Mouse (Mus musculus) stomach, embryonic 14.5 days (tissue): Measurements from ENCODE around the gene Syt1. TPM values are rescaled to one million over a fixed set of nuclear protein-coding genes. Genes with fewer than 3 reads are reported as not detected.

ENCODE experiments used
- ATAC-seq: fragments of 200-750 bp; cut with Nextera tagmentation; 2 replicates; pipeline ENCODE4 v1.8.0; 2017; ENCODE audit warnings: low read depth, moderate TSS enrichment; ENCODE audit not compliant: insufficient number of reproducible peaks, insufficient read depth, low FRiP score
- H3K27ac ChIP-seq: fragments of 300-500 bp; sonication (generic); 2 replicates; pipeline ENCODE4 v1.5.1; 2014; ENCODE audit warnings: mild to moderate bottlenecking, low read length, moderate library complexity, mixed read lengths
- H3K27me3 ChIP-seq: fragments of 300-500 bp; sonication (generic); 2 replicates; pipeline ENCODE4 v1.6.1; 2014; ENCODE audit warnings: low read length, control low read depth, mixed read lengths; ENCODE audit not compliant: control insufficient read depth, insufficient read depth
- H3K36me3 ChIP-seq: fragments of 300-500 bp; sonication (generic); 2 replicates; pipeline ENCODE4 v1.6.1; 2014; ENCODE audit warnings: mild to moderate bottlenecking, control low read depth, low read length, moderate library complexity, mixed read lengths; ENCODE audit not compliant: control insufficient read depth, insufficient read depth
- H3K4me1 ChIP-seq: fragments of 300-500 bp; sonication (generic); 2 replicates; pipeline ENCODE4 v1.6.1; 2014; ENCODE audit warnings: low read length, control low read depth, mixed read lengths; ENCODE audit not compliant: control insufficient read depth, insufficient read depth
- H3K4me2 ChIP-seq: fragments of 300-500 bp; sonication (generic); replicated peaks from 2 replicates; pipeline ENCODE4 v1.6.1; 2014; ENCODE audit warnings: low read depth, low read length, control low read depth
- H3K4me3 ChIP-seq: fragments of 300-500 bp; sonication (generic); 2 replicates; pipeline ENCODE4 v1.5.1; 2014; ENCODE audit warnings: low read depth, low read length, control low read depth
- H3K9ac ChIP-seq: fragments of 300-500 bp; sonication (generic); replicated peaks from 2 replicates; pipeline ENCODE4 v1.6.1; 2014; ENCODE audit warnings: low read depth, mild to moderate bottlenecking, control low read depth, low read length, moderate library complexity, mixed read lengths
- H3K9me3 ChIP-seq: fragments of 300-500 bp; sonication (generic); 2 replicates; pipeline ENCODE4 v1.6.1; 2016; ENCODE audit warnings: low read depth, low read length, control low read depth; ENCODE audit not compliant: control insufficient read depth
- WGBS: fragments of 180-500 bp; shearing (Covaris S2); extraction: QIAGEN DNeasy Blood & Tissue Kit; methylation state at CpG from one replicate; pipeline ENCODE4 v1.1.7; 2014; 5-methylcytosine and 5-hydroxymethylcytosine counted together
- polyA plus RNA-seq: library from polyadenylated mRNA; unstranded; fragments of >200 nt; fragmentation: Nextera tagmentation; extraction: Ambion mirVana; gene quantifications from 2 replicates; pipeline ENCODE4 v1.2.1, GENCODE M21; 2014

Gene Syt1
- polyA plus RNA-seq, 1 experiment from 2014 or later: 12.7 TPM

DNA sequence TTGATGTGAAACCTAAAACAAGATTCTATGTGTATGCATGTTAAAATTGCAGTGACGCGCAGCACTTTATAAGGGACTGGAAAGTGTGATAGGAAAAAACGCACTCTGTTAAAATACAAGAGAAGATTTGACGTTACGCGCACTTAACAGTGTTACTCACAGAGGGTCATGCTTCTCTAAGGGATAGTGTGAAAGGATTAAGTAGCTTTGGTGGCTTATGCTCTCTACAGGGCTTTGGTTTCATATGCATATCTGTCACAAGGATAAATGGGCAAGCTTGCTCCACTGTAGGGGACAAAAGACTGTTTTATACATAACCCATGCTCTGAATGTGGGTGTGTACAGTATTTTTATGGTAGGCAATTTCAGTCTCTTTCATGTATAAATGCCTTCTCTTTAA lies 178.5 kb downstream of the Syt1 start:
- Histone ChIP-seq H3K4me2 (no peak overlapping the region), H3K4me1 (no peaks in the 10 kb centered on the region), H3K4me3 (no peak overlapping the region), H3K9me3 (no peaks in the 10 kb centered on the region), H3K27ac (no peak overlapping the region), H3K36me3 (no peaks in the 10 kb centered on the region), H3K9ac (no peak overlapping the region), H3K27me3 (no peaks in the 10 kb centered on the region)
- 81% methylated on average over 6 of the region's 6 CpGs for WGBS
- no peak for ATAC-seq

DNA sequence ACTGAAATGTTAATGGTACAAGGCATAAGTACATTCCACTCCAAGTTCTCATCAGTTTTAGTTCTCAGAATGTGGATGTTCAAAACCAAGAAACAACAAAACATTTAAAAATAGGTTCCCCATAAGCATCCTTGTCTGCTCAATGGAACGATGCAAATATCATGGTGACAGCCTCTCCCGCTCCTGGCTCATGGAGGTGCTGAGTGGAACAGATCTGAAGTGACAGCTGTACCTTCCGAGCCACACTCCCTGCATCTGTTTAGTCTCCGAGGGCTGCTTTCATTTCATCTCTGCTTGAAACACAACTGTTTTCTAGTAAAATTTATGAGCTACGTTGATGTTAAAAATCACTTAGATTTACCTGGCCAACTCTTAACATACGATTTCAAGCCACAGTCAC lies 179.0 kb downstream of the Syt1 start:
- Histone ChIP-seq H3K4me2 (no peak overlapping the region), H3K4me3 (no peak overlapping the region), H3K36me3 (no peaks in the 10 kb centered on the region), H3K9ac (no peak overlapping the region), H3K4me1 (no peaks in the 10 kb centered on the region), H3K9me3 (no peaks in the 10 kb centered on the region), H3K27me3 (no peaks in the 10 kb centered on the region), H3K27ac (no peak overlapping the region)
- 82% methylated on average over 6 of the region's 6 CpGs for WGBS
- no peak for ATAC-seq

DNA sequence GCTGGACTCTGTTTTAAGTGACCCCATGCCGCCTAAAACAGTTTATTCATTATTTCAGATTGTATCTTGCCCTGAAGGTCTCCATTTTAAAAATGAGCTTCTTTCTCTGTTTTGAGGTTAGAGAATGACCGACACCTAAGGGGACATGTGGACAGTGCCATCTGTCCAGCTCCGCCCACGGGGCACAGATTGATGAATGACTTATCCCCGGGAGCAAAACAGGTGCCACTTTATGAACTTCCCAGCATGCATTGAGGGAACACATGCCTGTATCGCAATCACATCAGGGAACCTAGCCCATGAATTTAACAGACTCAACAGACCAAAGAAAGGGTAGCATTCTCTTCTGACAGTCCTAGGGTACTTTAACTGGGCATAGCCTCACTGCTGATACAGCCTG lies 188.5 kb downstream of the Syt1 start:
- Histone ChIP-seq H3K36me3 (no peaks in the 10 kb centered on the region), H3K4me2 (no peak overlapping the region), H3K27ac (no peak overlapping the region), H3K4me3 (no peak overlapping the region), H3K4me1 (no peaks in the 10 kb centered on the region), H3K9me3 (no peaks in the 10 kb centered on the region), H3K9ac (no peak overlapping the region), H3K27me3 (no peaks in the 10 kb centered on the region)
- WGBS: 85% methylated on average over 6 of the region's 6 CpGs
- ATAC-seq: no peak

DNA sequence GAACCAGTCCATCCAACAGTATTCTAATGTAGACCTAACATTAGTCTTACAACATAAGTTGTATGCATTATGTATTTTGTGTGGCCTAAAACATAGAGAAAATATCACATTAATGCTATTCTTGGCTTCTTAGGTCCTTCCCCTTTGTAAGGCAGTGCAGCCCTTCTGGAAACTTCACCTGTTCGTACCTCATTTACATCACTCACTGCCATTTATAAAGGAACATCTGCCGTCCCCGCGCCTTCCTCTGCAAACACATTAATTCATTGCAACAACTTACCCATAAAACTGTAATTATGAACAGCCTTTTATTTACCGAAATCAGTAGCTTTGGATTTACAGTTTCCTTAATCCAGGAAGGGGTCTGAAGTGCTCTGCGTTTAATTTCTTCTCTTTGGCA lies 195.4 kb downstream of the Syt1 start:
- WGBS: 85% methylated on average over 6 of the region's 6 CpGs
- no peak for ATAC-seq
- no peaks in the 10 kb centered on the region for H3K9me3 ChIP-seq
- H3K4me3 ChIP-seq: no peak overlapping the region
- no peak overlapping the region for H3K4me2 ChIP-seq
- H3K36me3 ChIP-seq: no peaks in the 10 kb centered on the region
- H3K9ac ChIP-seq: no peak overlapping the region
- H3K27me3 ChIP-seq: no peaks in the 10 kb centered on the region
- no peak overlapping the region for H3K27ac ChIP-seq
- no peaks in the 10 kb centered on the region for H3K4me1 ChIP-seq

DNA sequence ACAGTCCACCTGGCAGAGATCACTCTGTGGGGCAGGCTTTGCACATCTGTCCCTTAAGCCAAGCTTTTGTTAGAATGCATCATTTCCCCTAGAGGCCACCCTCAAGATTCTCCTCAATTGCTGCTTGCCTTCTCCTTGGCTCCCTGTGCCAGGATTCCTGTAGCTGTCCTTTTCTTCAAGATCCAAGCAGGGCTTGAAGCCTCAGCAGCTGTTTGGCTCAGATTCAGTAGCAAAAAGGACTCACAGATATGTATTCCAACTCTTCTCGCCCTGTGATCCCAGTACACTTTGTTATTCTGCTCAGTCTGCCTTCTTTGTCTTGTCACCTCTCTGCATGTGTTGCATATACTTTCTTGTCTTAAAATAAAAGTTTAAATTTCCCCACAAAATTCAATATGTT lies 206.4 kb downstream of the Syt1 start:
- H3K9me3 ChIP-seq: no peaks in the 10 kb centered on the region
- no peak overlapping the region for H3K27ac ChIP-seq
- no peaks in the 10 kb centered on the region for H3K36me3 ChIP-seq
- WGBS: 71% methylated on average over 1 of the region's 1 CpGs
- H3K4me3 ChIP-seq: no peak overlapping the region
- H3K9ac ChIP-seq: no peak overlapping the region
- H3K4me1 ChIP-seq: no peaks in the 10 kb centered on the region
- ATAC-seq: no peak
- no peak overlapping the region for H3K4me2 ChIP-seq
- no peaks in the 10 kb centered on the region for H3K27me3 ChIP-seq

DNA sequence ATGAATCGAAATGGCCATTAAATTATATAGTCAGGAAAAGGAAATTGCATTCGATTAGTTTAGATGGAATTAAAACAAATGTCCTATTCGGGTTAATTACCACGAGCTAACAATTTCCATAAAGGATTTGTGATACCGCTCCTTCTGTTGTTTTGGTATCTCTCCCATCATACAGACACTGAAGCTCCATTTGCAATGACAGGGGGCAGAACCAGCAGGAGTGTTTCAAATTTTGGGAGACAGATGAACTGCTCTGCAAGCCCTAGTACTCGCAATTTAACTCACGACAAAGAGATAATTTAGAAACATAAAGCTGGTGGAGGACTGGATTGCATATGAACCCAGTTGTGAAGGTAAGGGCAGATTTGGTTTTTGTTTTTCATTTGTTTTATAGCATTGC lies 210.0 kb downstream of the Syt1 start:
- no peak for ATAC-seq
- Histone ChIP-seq H3K4me2 (no peak overlapping the region), H3K36me3 (no peaks in the 10 kb centered on the region), H3K27me3 (no peaks in the 10 kb centered on the region), H3K27ac (no peak overlapping the region), H3K4me1 (no peaks in the 10 kb centered on the region), H3K9me3 (no peaks in the 10 kb centered on the region), H3K4me3 (no peak overlapping the region), H3K9ac (no peak overlapping the region)
- WGBS: 93% methylated on average over 7 of the region's 7 CpGs

DNA sequence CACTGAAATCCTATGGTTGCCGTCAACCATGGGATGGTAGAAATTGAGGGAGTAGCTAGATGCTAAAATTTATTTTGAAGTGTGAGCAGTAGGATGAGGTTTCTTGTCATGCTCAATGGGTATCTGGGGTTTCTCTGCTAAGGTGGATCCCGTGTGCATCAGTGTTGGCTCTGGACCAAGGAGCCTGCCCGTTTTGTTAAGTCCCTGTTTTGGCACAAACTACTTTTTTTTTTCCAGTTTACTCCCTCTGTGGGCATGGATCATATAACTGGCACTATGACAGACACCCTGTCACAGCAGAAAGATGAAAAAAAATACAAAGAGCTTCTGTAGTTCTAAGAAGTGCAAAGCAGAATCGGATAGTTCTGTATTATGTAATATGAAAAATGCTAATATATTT lies 212.0 kb downstream of the Syt1 start:
- 77% methylated on average over 4 of the region's 4 CpGs for WGBS
- H3K36me3 ChIP-seq: no peaks in the 10 kb centered on the region
- H3K4me3 ChIP-seq: no peak overlapping the region
- H3K4me1 ChIP-seq: no peaks in the 10 kb centered on the region
- no peak overlapping the region for H3K4me2 ChIP-seq
- ATAC-seq: no peak
- no peak overlapping the region for H3K9ac ChIP-seq
- no peak overlapping the region for H3K27ac ChIP-seq
- H3K27me3 ChIP-seq: no peaks in the 10 kb centered on the region
- no peaks in the 10 kb centered on the region for H3K9me3 ChIP-seq

DNA sequence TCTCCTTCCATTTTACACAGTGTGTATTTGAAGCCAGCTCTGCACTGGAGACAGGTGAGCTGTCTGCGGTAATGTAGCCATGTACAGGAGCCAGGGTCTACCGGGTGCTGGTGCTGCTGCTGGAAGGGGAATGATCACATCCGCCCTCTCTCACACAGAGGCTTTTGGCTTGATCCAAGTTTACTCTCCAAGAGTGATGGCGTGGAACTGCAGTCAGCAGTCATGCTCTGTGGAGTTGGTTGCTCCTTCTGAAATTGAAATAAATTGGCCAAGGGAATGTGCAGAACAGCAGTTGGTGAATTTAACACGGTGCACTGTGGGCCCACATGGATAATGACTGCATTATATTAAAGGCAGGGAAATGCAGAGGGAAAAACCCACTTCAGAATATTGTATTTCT lies 228.0 kb downstream of the Syt1 start:
- ATAC-seq: no peak
- no peak overlapping the region for H3K9ac ChIP-seq
- H3K4me2 ChIP-seq: no peak overlapping the region
- no peaks in the 10 kb centered on the region for H3K9me3 ChIP-seq
- H3K27me3 ChIP-seq: no peaks in the 10 kb centered on the region
- no peak overlapping the region for H3K27ac ChIP-seq
- no peak overlapping the region for H3K4me3 ChIP-seq
- H3K36me3 ChIP-seq: no peaks in the 10 kb centered on the region
- H3K4me1 ChIP-seq: no peaks in the 10 kb centered on the region
- 86% methylated on average over 5 of the region's 5 CpGs for WGBS

DNA sequence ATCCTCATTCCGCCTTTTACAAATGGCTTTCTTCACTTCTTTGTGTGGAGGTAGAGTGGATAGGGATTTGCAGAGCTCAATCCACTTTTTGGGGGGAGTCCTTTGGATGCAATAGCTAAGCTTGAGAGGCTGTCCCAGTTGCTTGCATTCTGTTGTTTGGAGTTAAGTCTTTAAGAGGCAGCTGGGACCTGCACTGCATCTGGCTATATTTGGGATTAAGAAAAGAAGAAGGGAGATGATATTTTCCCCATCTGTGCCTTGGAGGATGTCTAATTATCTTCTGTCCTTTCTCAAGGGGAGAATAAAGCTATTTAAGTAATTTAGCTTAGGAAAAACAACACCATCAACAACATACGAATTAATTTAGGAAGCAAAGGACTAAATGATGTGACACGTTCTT lies 230.2 kb downstream of the Syt1 start:
- WGBS: 81% methylated on average over 3 of the region's 3 CpGs
- H3K4me2 ChIP-seq: no peak overlapping the region
- ATAC-seq: no peak
- no peaks in the 10 kb centered on the region for H3K4me1 ChIP-seq
- H3K9me3 ChIP-seq: no peaks in the 10 kb centered on the region
- no peaks in the 10 kb centered on the region for H3K27me3 ChIP-seq
- no peak overlapping the region for H3K4me3 ChIP-seq
- H3K36me3 ChIP-seq: no peaks in the 10 kb centered on the region
- H3K27ac ChIP-seq: no peak overlapping the region
- no peak overlapping the region for H3K9ac ChIP-seq
